ENCODE assay signal across 24 mouse cellular contexts in genomic region chr12:112412351-112412697, GRCm38 (mm10).
DNase-seq lines count a peak whose midpoint lies in the region; ATAC-seq lines count a peak whose summit lies in the region.
"Had no signal": no experiment of that assay in that cellular context is flagged by ENCODE, and none has a peak within 500 bp of the region (broad histone marks: within the 10 kb centered on the region; RNA-seq: fewer than 3 reads in every experiment).

No protein-coding gene starts in this region.

- H3K9me3 ChIP-seq in forebrain, embryonic 12.5 days, result no peaks in the 10 kb centered on the region
- H3K9me3 ChIP-seq in forebrain, embryonic 10.5 days, result no peaks in the 10 kb centered on the region
- H3K9me3 ChIP-seq in midbrain, embryonic 13.5 days, result no peaks in the 10 kb centered on the region
- H3K9me3 ChIP-seq in midbrain, embryonic 16.5 days (replicated peaks; ENCODE audit: control insufficient read depth, low read length, poor library complexity, severe bottlenecking), result no peaks in the 10 kb centered on the region
- no peaks in the 10 kb centered on the region for H3K9me3 ChIP-seq in embryonic facial prominence, embryonic 10.5 days
- H3K9me3 ChIP-seq in intestine, embryonic 16.5 days (ENCODE audit: control insufficient read depth, low read length), result no peaks in the 10 kb centered on the region
- H3K9me3 ChIP-seq: embryonic facial prominence, embryonic 13.5 days; heart, embryonic 10.5 days; heart, embryonic 13.5 days had no signal

- H3K9ac ChIP-seq in forebrain, embryonic 12.5 days, result no peak overlapping the region
- H3K9ac ChIP-seq in midbrain, embryonic 13.5 days (replicated peaks), result no peak overlapping the region
- H3K9ac ChIP-seq in midbrain, embryonic 16.5 days (ENCODE audit: low read depth, low read length), result no peak overlapping the region
- H3K9ac ChIP-seq in intestine, embryonic 16.5 days (ENCODE audit: low read depth, low read length), result no peak overlapping the region
- H3K9ac ChIP-seq: embryonic facial prominence, embryonic 13.5 days; heart, embryonic 13.5 days; hindbrain, embryonic 14.5 days had no signal

- H3K4me2 ChIP-seq in forebrain, embryonic 12.5 days, result no peak overlapping the region
- H3K4me2 ChIP-seq in midbrain, embryonic 13.5 days (replicated peaks), result no peak overlapping the region
- no peak overlapping the region for H3K4me2 ChIP-seq in midbrain, embryonic 16.5 days (ENCODE audit: low read length)
- no peak overlapping the region for H3K4me2 ChIP-seq in intestine, embryonic 16.5 days (ENCODE audit: low read depth, low read length)
- H3K4me2 ChIP-seq: embryonic facial prominence, embryonic 13.5 days; hindbrain, embryonic 14.5 days had no signal

- no peak overlapping the region for H3K4me3 ChIP-seq in forebrain, embryonic 12.5 days (replicated peaks)
- H3K4me3 ChIP-seq in forebrain, embryonic 10.5 days, result no peak overlapping the region
- no peak overlapping the region for H3K4me3 ChIP-seq in midbrain, embryonic 13.5 days (replicated peaks)
- no peak overlapping the region for H3K4me3 ChIP-seq in midbrain, embryonic 16.5 days (ENCODE audit: low read depth, low read length)
- no peak overlapping the region for H3K4me3 ChIP-seq in embryonic facial prominence, embryonic 10.5 days
- H3K4me3 ChIP-seq in intestine, embryonic 16.5 days (ENCODE audit: low read length), result no peak overlapping the region
- H3K4me3 ChIP-seq: embryonic facial prominence, embryonic 13.5 days; erythroblast, embryonic 14.5 days; heart, adult 2 months; heart, embryonic 13.5 days had no signal

- ATAC-seq in forebrain, embryonic 12.5 days (ENCODE audit: low FRiP score), result no peak
- no peak for ATAC-seq in midbrain, embryonic 13.5 days
- ATAC-seq in midbrain, embryonic 16.5 days, result no peak
- ATAC-seq in intestine, embryonic 16.5 days, result peak; percentile 75
- ATAC-seq: activated CD4-positive, CD25-positive, alpha-beta regulatory T cell, adult 4 months; forebrain, embryonic 16.5 days had no signal

- 53% methylated on average over 2 of the region's 2 CpGs for WGBS in forebrain, embryonic 12.5 days
- 39% methylated on average over 2 of the region's 2 CpGs for WGBS in forebrain, embryonic 10.5 days
- 40% methylated on average over 2 of the region's 2 CpGs for WGBS in midbrain, embryonic 13.5 days
- WGBS in midbrain, embryonic 16.5 days, result 46% methylated on average over 2 of the region's 2 CpGs
- 41% methylated on average over 2 of the region's 2 CpGs for WGBS in embryonic facial prominence, embryonic 10.5 days
- WGBS in intestine, embryonic 16.5 days, result 40% methylated on average over 2 of the region's 2 CpGs

- H3K27ac ChIP-seq in forebrain, embryonic 12.5 days, result 0 out of 2 replicates have a peak overlapping the region, but pooled peaks have one; percentile 36
- H3K27ac ChIP-seq in forebrain, embryonic 10.5 days, result no peak overlapping the region
- 0 out of 2 replicates have a peak overlapping the region, but pooled peaks have one; percentile 4 for H3K27ac ChIP-seq in midbrain, embryonic 13.5 days
- H3K27ac ChIP-seq in midbrain, embryonic 16.5 days (ENCODE audit: low read length), result no peak overlapping the region
- 0 out of 2 replicates have a peak overlapping the region, but pooled peaks have one; percentile 44 for H3K27ac ChIP-seq in embryonic facial prominence, embryonic 10.5 days (replicated peaks)
- 0 out of 2 replicates have a peak overlapping the region, but pooled peaks have one; percentile 52 for H3K27ac ChIP-seq in intestine, embryonic 16.5 days (ENCODE audit: low read length)
- H3K27ac ChIP-seq: embryonic facial prominence, embryonic 13.5 days; heart, adult 2 months; heart, embryonic 13.5 days had no signal

- no peaks in the 10 kb centered on the region for H3K36me3 ChIP-seq in forebrain, embryonic 12.5 days (replicated peaks)
- no peaks in the 10 kb centered on the region for H3K36me3 ChIP-seq in forebrain, embryonic 10.5 days (replicated peaks)
- H3K36me3 ChIP-seq in midbrain, embryonic 13.5 days, result no peaks in the 10 kb centered on the region
- no peaks in the 10 kb centered on the region for H3K36me3 ChIP-seq in midbrain, embryonic 16.5 days (ENCODE audit: control insufficient read depth, insufficient read depth, low read length)
- H3K36me3 ChIP-seq in embryonic facial prominence, embryonic 10.5 days (replicated peaks), result no peaks in the 10 kb centered on the region
- H3K36me3 ChIP-seq in intestine, embryonic 16.5 days (ENCODE audit: control insufficient read depth, insufficient read depth, low read length), result no peaks in the 10 kb centered on the region
- H3K36me3 ChIP-seq: embryonic facial prominence, embryonic 13.5 days; heart, embryonic 10.5 days; heart, embryonic 13.5 days had no signal

- no peak for DNase-seq in forebrain, embryonic 10.5 days (ENCODE audit: extremely low spot score, low spot score)
- no peak for DNase-seq in embryonic facial prominence, embryonic 10.5 days (ENCODE audit: low spot score)
- DNase-seq in lung, postnatal 25 days (ENCODE audit: low spot score), result no peak
- DNase-seq in layer of hippocampus, postnatal 14 days (ENCODE audit: low spot score in 2 of 2), result no peak
- DNase-seq: adrenal gland, adult 8-10 months; adrenal gland, postnatal 36 days; cerebellum, adult 18-20 months; cerebellum, postnatal 14 days; gastrocnemius, postnatal 10 days; gastrocnemius, postnatal 36 days; heart, adult 2 months; heart, postnatal 14 days; heart, postnatal 4 days had no signal

- H3K4me1 ChIP-seq in forebrain, embryonic 12.5 days, result peaks cover 30% of the 10 kb centered on the region
- H3K4me1 ChIP-seq in forebrain, embryonic 10.5 days, result peaks cover 47% of the 10 kb centered on the region
- peaks cover 40% of the 10 kb centered on the region for H3K4me1 ChIP-seq in midbrain, embryonic 13.5 days (replicated peaks)
- peaks cover 14% of the 10 kb centered on the region for H3K4me1 ChIP-seq in midbrain, embryonic 16.5 days (ENCODE audit: control insufficient read depth, insufficient read depth, low read length)
- peaks cover 43% of the 10 kb centered on the region for H3K4me1 ChIP-seq in embryonic facial prominence, embryonic 10.5 days
- H3K4me1 ChIP-seq in intestine, embryonic 16.5 days (ENCODE audit: control insufficient read depth, insufficient read depth, low read length), result peaks cover 14% of the 10 kb centered on the region

- no peaks in the 10 kb centered on the region; the same call in 1 of the 2 replicates for H3K27me3 ChIP-seq in forebrain, embryonic 12.5 days
- peaks cover 18% of the 10 kb centered on the region for H3K27me3 ChIP-seq in forebrain, embryonic 10.5 days (ENCODE audit: poor library complexity, severe bottlenecking)
- peaks cover 11% of the 10 kb centered on the region for H3K27me3 ChIP-seq in midbrain, embryonic 13.5 days
- H3K27me3 ChIP-seq in midbrain, embryonic 16.5 days (ENCODE audit: control insufficient read depth, insufficient read depth, low read depth, low read length), result no peaks in the 10 kb centered on the region
- H3K27me3 ChIP-seq in embryonic facial prominence, embryonic 10.5 days (replicated peaks; ENCODE audit: low read depth, poor library complexity, severe bottlenecking), result peaks cover 16% of the 10 kb centered on the region; the same call in 1 of the 2 replicates
- H3K27me3 ChIP-seq in intestine, embryonic 16.5 days (replicated peaks; ENCODE audit: control insufficient read depth, insufficient read depth, low read length), result no peaks in the 10 kb centered on the region

Comparison
In these comparisons a context has a peak if more than half of its experiments do, and no peak if none do; other contexts are left out.
1. H3K27ac ChIP-seq: peak in forebrain, embryonic 12.5 days (single experiment), midbrain, embryonic 13.5 days (single experiment), embryonic facial prominence, embryonic 10.5 days (single experiment) and intestine, embryonic 16.5 days (single experiment); none in forebrain, embryonic 10.5 days (single experiment) and midbrain, embryonic 16.5 days (single experiment).